Mouse (Mus musculus): ENCODE results near the gene Mrln.

Mrln gene

DNA sequence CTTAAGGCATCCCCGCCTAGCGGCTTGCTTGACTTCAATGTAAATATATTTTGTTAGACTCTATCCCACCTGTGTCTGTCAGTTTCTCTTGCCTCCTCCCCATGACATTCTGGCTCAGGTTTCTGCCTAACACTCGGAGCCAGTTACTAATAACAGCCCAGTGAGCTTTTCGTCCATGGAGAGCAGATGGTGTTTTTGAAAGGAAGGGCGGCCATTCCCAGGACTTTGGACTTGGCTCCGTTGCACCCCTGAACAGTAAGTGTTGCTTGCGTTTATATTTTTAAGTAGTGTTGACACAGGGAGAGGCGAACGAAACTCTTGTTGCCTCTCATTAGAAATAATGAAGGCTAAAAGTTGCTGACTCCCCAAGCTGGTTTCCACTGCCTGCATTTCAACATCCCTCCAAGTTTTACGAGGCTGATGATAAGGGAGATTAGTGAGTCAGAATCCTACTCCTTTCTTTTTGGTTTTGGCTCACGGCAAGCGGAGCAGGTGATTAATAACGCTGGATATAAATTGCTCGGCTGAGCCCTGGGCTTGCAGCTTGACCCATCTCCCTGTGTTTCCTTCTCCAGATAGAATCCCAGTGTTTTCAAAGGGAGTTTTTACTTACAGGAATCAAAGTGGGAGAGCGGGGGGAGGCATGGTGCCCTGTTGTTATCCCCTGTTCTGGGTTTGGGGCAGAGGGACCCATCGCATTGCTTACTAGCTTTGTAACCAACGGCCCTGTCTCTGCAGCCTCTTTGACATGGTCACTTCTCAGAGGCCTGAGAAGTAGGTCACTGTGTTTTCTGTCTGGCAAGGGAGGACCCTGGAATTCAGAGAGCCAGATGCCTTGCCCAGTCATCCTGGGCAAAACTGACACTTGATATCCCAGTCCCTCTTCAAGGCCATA, at the start of gene Mrln:
Gene Mrln, plus strand, starts transcription at position 160 of the 895 bp plus-strand sequence.
- no peak for DNase-seq (ENCODE audit: low read depth)

DNA sequence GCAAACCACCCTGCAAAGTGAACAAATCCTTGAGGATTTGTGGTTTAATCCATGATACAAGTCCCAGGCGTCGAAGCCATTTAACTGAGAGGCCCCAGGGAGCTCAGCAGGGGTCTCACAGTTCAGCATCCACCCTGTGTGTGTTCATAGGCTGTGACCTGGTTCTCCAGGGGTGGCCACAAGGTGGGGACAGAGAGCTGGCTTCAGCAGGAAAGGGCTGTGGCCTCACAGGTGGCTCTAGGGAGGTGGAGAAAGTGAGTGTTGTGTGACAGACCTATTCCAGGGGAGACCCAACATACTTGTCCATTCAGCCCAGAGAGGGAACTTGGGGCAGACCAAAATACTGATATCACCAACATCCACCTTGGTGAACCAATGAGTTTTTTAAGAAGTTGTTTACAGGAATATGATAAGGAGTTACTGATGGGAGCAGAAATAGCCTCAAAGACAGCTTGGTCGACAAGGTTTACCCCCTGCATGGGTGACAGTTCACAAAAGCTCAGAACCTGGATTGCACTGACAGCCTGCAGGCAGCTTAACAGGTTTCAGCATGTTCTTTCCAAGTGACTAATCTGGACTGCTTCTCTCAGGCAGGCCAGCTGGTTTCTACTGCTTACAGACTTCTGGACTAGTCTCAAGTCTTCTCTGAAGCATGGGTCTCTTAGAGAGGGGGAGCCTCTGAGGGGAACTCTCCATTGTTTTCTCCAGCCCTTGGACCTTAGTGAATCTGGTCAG, 47.9 kb upstream of the Mrln start:
- peak; percentile 44 for DNase-seq (ENCODE audit: low read depth)

DNA sequence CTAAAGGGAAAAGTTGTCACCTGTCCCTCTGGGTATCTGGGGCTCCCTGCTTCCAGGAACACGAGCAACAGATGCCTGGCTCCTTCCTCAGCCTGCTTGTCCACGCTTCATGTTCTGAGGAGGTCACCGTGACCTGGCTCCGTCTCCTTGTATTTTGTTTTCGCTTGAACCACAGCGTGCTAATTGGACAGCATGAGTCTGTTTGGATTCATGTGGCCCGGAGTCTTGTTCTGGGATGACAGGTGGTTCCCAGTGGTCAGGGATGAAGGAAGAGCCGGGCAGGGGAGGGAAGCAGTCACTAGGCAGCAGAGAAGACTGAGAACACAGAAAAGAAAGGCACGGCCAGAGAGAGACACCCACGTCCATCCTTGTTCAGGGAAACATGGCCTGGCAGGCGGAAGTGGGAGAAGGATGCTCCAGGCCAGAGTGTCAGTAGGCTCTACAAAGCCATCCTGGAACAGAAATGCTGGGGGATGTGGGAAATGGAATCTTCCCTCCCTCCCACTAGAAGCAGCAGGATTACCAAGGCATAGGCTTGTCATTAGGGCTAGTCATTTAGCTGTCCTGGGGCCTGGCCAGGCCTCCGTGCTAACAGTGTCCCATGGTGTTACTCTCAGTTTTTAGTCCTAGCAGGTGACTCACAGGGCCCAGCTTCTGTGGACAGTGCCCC, 44.7 kb upstream of the Mrln start:
- no peak for DNase-seq (ENCODE audit: low read depth)

DNA sequence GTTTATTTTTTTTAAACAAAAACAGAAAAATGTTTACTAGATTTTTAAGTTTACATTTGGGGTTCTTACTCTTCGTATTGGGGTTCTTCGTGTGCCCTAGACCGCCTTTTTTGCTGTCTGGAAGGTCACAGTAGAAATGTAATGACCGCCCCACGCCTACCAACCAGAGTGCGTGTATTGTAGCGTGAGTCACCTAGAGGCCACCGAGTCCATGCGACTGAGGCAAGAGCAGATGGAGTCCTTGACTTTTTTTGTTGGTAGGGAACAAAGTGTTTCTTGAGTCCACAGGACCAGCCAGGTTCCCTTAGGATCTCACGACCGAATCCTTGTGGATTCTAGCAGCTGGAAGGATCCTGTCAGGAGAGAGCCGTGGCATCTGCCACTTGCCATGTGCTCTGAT, 43.7 kb upstream of the Mrln start:
- no peak for DNase-seq (ENCODE audit: low read depth)

DNA sequence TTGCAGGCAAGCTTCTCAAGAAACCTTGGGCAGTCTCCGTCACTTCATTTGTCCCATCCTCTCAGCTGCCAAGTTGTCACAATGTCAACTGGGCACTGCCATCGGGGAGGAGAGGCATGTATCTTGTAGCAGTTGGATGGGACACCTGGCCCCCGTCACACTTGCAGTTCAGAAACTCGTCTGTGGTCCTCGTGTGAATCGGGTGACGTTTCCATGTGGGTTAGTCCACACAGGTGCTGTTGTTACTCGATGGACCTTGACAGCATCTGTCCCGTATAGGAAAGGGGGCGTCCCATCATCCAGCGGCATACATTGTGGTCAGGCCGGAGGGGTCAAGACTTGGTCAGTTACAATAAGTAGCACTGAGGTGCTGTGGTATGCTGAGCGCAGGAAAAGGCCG, 43.0 kb upstream of the Mrln start:
- no peak for DNase-seq (ENCODE audit: low read depth)

DNA sequence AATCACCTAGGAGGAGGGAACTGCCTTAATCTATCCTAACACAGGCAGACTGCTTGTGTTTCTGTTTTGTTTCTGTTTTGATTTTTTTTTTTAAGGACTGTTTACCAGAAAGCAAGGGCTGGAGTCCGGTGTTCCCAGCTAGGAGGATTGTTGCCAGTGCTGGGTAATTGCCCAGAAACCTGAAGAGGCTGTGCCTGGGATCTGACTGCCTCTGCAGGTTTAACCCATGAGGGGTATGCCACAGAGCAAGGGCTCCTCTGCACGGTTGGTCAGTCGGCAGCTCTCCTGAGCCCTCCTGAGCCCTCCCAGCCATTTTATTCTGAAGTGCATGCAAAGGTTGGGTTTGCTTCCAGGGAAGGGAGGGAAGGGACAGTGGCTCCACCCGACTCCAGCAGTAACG, 40.8 kb upstream of the Mrln start:
- DNase-seq (ENCODE audit: low read depth), result no peak

DNA sequence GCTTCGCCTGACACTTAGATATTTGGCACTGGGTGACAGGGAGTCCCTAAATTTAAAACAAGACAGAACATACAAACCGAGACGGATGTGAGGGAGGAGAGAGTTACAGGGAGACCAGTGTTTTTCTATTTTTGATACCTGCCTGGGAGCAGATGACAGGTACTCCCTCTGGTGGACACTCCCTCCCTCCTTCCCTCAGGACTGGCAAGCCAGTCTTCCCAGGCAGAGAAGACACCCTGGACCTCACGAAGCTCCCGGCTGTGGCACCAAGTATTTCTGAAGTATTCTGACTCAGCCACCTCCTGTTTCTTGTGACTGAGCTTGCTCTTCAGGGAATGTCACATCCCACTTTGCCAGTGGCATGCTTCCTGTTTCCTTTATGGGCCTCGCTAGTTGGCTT, 38.6 kb upstream of the Mrln start:
- no peak for DNase-seq (ENCODE audit: low read depth)

DNA sequence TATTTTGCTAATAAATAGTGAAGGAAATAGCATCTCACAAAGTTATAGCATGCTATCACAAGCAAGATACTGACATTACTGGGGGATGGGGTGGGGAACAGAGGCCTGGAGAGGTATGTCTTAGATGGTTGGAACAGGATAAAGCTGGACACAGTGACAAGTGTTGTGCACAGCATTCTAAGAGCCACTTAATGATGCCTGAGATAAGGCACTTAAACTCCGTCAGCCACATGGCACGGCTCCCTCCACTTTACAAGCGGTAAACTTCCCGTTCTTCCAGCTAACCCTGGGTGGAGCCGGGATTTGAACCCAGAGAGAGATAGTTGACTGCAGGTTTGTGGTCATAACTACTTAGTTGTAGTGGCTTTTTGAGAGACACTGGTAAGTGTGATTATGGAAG, 38.0 kb upstream of the Mrln start:
- DNase-seq (ENCODE audit: low read depth), result no peak

DNA sequence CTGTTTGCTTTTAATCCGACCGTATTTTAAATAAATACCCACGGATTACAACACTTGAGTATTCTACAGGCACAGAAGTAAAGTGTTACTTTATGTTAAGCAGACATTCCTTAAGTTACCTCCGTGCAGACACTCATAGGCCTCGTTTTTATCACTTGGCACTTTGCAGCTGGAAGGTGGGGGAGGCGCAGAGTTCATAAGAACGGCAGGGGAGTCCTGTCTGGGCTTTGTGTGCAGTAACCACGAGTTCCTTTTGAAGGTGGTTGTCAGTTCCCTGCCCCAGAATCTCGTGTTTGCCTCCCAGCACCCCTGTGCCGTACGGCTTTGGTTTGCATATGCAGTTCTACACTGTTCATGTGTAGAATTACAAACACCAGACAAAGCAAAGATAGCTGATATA, 36.8 kb upstream of the Mrln start:
- no peak for DNase-seq (ENCODE audit: low read depth)

DNA sequence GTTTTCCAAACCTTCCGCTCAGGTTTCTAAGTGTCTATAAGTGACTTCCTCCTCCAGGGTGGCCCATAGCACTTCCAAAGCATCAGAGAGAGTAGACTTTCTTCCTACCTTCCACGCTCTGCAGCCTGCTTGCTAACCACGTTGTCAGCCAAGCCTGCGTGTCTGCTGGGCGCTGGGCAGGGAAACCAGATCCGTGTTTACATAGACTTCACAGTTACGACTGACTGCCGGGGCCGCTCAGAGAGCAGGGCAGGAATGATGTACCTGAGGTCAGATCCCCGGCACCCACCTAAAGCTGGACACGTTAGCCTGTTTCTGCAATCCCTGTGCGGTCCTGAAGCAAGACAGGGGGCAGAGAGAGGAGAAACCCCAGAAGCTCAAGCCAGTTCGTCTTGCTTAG, 36.1 kb upstream of the Mrln start:
- DNase-seq (ENCODE audit: low read depth), result no peak

DNA sequence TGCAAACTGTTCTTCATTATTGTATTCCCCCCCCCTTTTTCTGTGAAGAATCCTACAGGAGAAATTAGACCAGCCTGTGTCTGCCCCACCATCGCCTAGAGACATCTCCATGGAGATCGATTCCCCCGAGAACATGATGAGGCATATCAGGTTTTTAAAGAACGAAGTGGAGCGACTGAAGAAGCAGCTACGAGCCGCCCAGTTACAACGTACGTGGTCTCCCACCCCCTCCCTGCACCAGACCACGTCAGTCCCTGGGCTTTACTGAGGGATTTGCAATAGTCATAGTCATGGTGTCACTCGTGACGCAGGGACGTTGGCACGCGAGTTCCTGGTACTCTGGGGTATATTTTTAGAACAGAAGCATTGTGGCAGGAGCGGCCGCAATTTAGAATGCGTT, 35.4 kb upstream of the Mrln start:
- no peak for DNase-seq (ENCODE audit: low read depth)

DNA sequence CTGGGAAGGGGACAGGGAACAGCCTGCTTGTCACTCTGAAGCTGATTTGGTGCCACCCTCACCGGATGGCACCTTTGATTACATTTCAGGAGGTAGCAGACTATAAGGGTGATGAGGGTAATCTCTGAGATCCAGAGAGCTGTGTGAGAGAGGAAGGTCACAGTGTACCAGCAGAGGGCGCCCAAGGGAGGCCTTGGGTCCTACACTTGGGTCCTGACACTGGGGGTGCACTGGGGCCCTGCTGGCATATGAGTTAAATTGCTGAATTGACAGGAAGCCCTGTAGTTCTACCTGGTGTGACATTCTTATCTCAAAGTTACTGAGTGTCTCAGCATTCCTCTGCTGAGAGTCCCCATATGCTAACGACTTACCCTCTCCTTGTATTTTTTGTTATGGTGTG, 31.1 kb upstream of the Mrln start:
- peak; percentile 66 for DNase-seq (ENCODE audit: low read depth)

DNA sequence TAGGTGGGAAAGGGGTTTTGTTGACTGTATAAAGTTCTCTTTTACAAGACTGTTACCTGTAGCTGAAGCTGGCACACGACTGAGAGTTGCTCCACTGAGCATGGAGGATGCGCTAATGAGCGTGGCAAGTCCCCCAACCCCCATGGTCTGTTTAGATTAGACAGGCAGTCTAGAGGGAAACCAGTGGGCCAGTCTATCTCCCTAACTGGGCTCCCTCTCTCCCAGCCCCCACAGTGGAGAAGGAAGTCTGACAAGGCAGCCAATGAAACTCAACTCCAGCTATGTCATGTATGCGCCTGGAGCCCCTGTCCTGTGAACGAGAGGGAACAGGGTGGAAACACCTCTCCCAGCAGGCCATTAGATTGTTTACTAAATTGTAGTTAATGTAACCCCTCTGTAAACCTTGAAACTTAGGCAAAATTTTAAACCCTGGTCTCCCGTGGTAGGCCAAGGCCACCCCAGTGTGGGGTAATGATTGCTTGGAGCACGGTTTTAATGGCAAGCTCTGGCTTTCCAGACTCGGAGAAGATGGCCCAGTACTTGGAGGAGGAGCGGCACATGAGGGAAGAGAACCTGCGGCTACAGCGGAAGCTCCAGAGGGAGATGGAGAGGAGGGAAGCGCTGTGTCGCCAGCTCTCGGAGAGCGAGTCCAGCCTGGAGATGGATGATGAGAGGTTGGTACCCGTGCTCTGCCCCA, 29.8 kb upstream of the Mrln start:
- DNase-seq (ENCODE audit: low read depth), result no peak

DNA sequence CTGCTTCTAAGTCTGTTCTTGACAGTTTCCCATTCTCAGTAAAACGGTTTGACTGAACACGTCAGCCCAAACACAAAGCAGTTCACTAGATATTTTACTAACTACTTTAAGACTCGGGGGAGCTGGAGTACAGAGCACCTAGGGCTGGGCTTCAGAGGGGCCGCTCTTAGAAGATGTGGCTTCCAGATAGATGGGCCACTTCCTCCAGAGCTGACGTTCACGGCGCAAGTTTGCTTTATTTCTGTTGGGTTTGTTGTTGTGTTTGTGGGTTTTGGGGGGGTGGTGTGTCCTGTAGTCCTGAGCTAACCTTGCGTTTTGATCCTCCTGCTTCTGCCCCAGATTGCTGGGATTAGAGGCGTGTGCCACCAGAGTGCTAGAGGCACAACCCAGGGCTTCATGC, 23.7 kb upstream of the Mrln start:
- peak; percentile 36 for DNase-seq (ENCODE audit: low read depth)

DNA sequence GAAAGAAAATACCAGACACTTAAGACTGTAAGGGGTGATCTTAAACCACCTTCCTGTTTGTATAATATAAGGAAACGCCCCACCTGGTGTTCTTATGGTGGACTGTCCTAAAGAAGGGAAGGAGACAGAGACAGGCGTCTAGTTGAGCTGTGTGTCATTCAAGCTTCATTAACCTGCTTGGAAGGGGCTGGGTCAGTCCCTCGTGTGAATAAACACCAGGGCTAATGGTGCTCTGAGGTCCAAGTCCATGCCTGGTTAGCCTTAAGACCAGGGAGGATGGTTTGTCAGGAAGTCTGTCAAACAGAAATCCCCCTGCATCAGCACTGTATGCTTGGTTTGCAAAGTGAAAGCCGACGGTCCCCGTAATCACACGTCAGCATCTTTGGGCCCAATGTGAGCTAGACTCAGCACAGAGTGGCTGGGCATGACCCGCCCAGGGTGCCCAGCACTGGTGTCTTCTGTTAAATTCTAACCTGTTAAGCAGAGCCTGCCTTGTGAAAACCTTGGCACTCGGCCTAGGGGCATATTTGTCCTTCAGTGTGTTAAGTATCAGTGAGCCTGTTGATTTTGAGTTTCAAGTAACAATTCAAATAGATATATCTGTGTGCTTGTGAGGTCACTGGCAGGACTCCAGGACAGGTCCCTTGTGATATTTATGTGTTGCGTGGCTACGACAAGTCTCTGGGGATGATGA, 23.0 kb upstream of the Mrln start:
- DNase-seq (ENCODE audit: low read depth), result no peak

DNA sequence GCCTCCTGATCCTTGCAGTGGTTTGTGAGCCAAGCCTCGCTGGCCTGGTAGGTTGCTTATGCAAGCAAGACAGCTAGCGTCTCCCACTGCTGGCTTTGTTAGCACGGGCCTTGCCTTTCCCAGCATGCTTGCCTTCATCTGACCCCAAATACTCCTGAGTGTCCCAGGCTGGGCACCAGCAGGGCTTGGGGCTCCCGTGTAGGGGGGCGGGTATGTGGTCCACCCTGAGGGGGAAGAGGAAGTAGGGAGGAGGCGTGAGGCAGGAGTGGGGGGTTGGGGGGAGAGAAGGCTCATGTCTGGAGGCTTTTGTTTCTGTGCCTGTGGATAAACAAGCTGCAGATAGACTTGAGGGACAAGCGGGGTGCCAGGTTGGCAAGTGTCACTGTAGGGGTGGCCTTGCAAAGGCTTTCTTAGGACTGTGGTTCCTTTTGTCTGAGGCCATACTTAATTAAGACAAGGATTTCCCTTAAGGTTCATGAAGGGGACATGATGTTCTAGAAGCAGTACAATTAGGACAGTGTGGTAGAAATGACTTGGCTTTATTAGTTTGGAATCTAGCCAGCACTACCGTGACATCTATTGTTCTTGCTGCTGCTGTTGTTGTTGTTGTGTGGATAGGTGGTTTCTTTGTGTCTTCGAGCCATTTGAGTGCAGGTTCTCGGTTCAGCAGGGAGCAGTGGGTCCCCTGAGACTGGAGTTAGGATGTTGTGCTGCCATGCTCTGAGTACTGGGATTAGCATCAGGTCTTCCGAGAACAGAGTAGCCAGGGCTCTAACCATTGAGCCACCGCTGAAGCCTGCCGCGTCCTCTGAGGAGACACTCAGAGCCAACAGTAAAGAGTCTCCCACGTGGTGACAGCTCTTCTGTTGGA, 21.0 kb upstream of the Mrln start:
- no peak for DNase-seq (ENCODE audit: low read depth)

DNA sequence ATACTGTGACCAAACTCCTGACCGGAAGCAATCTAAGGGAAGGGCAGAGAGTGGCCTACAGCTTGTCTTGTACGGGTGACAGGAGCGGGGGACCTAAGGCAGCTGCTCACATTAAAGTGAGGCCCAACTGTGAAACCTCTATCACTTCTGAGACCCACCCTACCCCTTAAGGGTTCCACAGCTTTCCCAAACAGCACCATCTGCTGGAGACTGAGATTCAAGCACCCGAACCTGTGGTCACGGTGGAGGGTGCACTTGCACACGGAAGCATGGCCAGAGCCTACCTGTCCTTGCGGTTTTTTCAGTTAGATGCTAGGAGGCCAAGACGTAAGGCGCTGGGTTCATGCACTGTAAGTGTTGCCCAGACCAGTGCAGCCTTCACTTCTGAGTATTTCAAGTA, 18.3 kb upstream of the Mrln start:
- peak; percentile 21 for DNase-seq (ENCODE audit: low read depth)

DNA sequence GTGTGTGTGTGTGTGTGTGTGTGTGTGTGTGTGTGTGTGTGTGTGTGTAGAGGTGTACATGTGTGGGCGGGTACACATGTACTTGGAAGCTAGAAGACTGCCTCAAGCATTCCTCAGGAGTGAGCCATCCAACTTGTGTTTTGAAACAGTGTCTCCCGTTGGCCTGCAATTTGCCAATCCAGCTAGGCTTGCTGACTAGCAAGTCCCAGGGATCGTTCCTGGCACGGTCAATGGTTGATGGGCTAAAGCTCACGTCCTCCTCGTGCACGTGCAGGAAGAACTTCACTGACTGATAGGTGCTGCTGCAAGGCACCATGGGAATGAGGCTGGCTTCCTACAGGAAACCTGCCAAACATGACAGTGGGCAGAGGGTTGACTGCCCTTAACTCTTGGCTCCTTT, 17.9 kb upstream of the Mrln start:
- no peak for DNase-seq (ENCODE audit: low read depth)

DNA sequence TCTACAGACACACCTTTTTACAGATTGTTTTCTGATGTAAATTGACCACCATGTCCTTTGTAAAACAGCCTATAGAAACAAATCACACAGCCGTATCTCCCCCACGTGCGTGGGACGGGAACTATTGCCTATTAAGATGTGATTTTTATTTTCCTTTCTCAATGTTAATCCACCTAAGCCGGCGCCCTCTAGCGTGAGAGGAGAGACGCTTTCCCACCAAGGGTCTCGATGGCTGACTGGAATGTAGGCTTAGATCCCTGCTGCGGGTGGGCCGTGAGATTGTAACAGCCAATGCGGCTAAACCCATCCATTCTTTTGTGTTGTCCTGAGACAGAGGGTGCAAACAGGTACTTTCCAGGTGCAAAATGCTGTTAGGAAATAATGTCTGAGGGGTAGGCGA, 14.6 kb upstream of the Mrln start:
- DNase-seq (ENCODE audit: low read depth), result no peak

DNA sequence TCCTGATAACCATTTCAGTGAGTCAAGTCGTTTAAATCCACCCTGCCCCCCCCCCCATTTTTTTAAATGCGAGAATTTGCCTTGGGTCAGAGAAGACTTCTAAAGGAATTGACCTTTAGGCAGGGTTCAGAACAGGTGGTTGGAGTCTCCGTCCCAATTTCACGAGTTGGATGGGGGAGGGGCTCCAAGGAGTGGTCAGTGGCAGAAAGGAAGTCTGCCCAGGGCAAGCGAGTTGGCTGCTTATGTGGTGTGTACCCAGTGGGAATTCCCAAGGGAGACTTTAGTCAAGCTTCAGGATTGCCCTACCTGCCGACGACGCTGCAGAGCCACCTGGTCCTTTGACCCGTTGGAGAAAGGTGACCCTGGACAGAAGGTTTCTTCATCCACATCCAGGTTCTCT, 10.2 kb upstream of the Mrln start:
- no peak for DNase-seq (ENCODE audit: low read depth)

DNA sequence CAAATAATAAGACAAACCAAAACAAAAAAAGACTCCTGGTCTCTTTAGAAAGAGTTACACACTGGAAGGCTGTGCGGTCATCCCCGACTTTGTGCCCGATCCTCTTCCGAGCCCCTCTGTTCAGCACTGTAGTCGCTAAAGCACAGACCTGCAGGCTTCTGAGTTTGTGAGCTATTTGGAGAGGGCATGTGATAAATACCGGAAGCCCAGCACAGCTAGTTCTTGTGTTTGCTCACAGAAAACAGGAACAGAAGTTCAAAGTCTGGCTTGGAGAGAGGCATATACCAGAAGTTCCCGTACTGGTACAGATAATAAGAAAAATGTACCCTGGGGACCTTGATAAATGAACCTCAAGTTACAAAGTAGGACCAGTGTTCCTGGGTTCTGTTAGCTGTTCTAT, 9.2 kb upstream of the Mrln start:
- no peak for DNase-seq (ENCODE audit: low read depth)
